Mouse (Mus musculus) erythroblast, embryonic 14.5 days (primary cell): Measurements from ENCODE around the gene Lypd1. TPM values are rescaled to one million over a fixed set of nuclear protein-coding genes. Genes with fewer than 3 reads are reported as not detected.

Experiments used
- H3K27me3 ChIP-seq: 2 replicates; pipeline ENCODE4 v1.6.1; 2012; ENCODE audit warnings: inconsistent platforms; ENCODE audit not compliant: control insufficient read depth
- H3K36me3 ChIP-seq: 2 replicates; pipeline ENCODE4 v1.6.1; 2012; ENCODE audit warnings: mild to moderate bottlenecking, inconsistent platforms; ENCODE audit not compliant: control insufficient read depth
- H3K4me1 ChIP-seq: 2 replicates; pipeline ENCODE4 v1.6.1; 2012; ENCODE audit warnings: inconsistent platforms; ENCODE audit not compliant: control insufficient read depth
- H3K4me3 ChIP-seq: replicated peaks from 2 replicates; pipeline ENCODE3; 2012; ENCODE audit warnings: moderate library complexity, mild to moderate bottlenecking, inconsistent platforms
- H3K9me3 ChIP-seq: 2 replicates; pipeline ENCODE4 v1.6.1; 2012; ENCODE audit warnings: low read length, inconsistent platforms, mixed read lengths; ENCODE audit not compliant: control insufficient read depth
- GATA1 ChIP-seq: IDR thresholded peaks from 2 replicates; pipeline ENCODE4 v1.6.1; 2012; ENCODE audit warnings: low read length, inconsistent platforms, mixed read lengths
- TAL1 ChIP-seq: IDR thresholded peaks from 3 replicates; pipeline ENCODE4 v1.6.1; 2012; ENCODE audit warnings: low read length, inconsistent platforms, mixed read lengths
- polyA plus RNA-seq: library from polyadenylated mRNA; stranded (reverse); fragments of >175 nt; gene quantifications from 2 replicates; pipeline ENCODE4 v1.2.3, GENCODE M21; 2012

Lypd1 gene
- polyA plus RNA-seq, 1 experiment = not detected

GRCm38 (mm10) chr1:125911337-125911900 lies 1.5 kb downstream of the Lypd1 start:
- Histone ChIP-seq H3K36me3 (no peaks in the 10 kb centered on the region), H3K4me3 (no peak overlapping the region)
- no peak for TF ChIP-seq GATA1

DNA sequence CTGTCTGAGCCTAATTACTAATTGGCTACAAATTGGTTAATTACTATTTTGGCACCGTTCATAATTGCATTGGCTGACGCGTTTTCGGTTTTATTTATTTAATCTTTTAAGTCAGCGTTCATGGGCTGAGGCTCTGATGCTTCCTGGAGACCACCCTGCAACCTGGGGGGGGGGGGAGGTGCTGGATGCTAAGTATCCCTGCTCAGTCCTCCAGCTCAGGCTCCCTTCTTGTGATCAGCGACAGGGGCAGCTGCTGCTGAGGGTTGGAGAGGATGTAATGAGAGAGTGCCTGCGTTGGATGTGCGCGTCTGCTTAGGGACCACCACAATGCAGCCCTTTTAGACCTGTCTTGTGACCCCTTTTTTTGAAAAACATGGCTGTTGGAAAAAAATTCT lies 2.0 kb downstream of the Lypd1 start:
- Histone ChIP-seq H3K27me3 (peaks cover 33% of the 10 kb centered on the region), H3K4me3 (no peak overlapping the region), H3K36me3 (no peaks in the 10 kb centered on the region), H3K4me1 (no peaks in the 10 kb centered on the region), H3K9me3 (no peaks in the 10 kb centered on the region)
- TF ChIP-seq GATA1 (no peak), TAL1 (no peak)

More at GRCm38 (mm10) chr1:125911337-125911900, 1.5 kb downstream of the Lypd1 start:
- H3K9me3 ChIP-seq = no peaks in the 10 kb centered on the region
- no peaks in the 10 kb centered on the region for H3K4me1 ChIP-seq
- peaks cover 33% of the 10 kb centered on the region for H3K27me3 ChIP-seq

GRCm38 (mm10) chr1:125910211-125910870 lies 2.6 kb downstream of the Lypd1 start:
- TF ChIP-seq GATA1 (no peak), TAL1 (no peak)
- H3K27me3 ChIP-seq = peaks cover 33% of the 10 kb centered on the region
- H3K4me1 ChIP-seq = no peaks in the 10 kb centered on the region
- no peaks in the 10 kb centered on the region for H3K9me3 ChIP-seq
- H3K4me3 ChIP-seq = no peak overlapping the region
- no peaks in the 10 kb centered on the region for H3K36me3 ChIP-seq

DNA sequence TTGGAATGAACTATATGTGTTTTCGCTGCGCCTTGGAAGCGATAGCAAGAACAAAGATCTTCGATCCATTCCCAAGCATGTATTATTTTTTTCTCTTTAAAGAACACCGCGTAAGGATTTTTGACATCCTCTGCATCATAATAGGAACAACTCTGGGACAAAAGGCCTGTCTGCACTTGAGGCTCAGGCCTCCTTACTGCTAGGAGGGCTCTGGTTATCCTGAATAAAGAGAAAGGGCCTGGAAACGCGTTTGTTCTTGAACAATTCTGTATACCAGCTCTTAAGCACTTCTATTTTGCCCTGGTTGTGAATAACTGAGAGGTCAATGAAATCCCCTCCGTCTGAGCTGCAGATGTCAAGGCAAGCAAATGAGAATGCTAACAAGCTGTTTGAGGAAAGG lies 19.7 kb downstream of the Lypd1 start:
- TF ChIP-seq GATA1 = no peak
- TF ChIP-seq TAL1 = no peak
- H3K9me3 ChIP-seq = no peaks in the 10 kb centered on the region; the same call in 1 of the 2 replicates

DNA sequence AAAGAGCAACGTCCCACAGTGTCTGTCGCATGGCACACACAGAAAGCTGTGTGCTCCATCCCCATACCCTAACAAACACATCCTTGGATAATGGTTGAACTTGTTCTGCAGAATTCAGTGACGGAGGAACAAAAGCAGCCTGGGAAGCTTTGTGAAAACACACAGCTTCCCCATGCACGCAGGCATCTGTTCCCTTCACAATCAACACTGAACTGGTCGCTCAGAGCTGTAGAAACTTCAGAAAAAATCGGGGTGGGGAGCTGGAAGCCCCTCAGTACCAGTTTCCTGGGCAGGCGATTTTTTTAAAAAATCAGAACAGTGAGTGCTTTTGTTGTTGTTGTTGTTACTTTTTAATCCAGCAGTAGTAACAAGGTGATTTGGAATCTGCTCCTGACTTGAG lies 42.8 kb downstream of the Lypd1 start:
- TF ChIP-seq GATA1 (no peak), TAL1 (no peak)
- H3K4me3 ChIP-seq = no peak overlapping the region

More for the DNA sequence above, 19.7 kb downstream of the Lypd1 start:
- H3K36me3 ChIP-seq = no peaks in the 10 kb centered on the region
- no peak overlapping the region for H3K4me3 ChIP-seq
- H3K4me1 ChIP-seq = no peaks in the 10 kb centered on the region
- no peaks in the 10 kb centered on the region for H3K27me3 ChIP-seq

DNA sequence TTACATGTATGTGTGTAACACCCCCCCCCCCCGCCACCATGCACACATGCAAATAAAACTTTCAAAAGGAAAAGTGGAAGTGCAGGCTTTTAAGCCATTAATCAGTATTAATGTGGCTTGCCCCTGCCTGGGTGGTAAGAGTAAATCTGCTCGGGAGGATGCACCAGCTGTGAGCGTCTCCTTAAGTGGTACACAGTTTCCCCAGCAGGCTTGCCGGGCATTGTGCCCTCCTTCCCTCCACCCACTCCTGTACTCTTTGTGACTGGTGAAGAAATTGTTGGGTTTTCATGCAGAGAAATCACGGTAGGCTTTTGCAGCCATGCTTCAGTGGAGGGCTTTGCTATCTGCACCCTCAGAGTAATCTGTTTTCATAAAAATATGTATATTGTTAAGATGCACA lies 54.3 kb downstream of the Lypd1 start:
- H3K9me3 ChIP-seq = 0 out of 2 replicates have a peak, but pooled peaks cover 2% of the 10 kb centered on the region
- no peak for TF ChIP-seq TAL1
- TF ChIP-seq GATA1 = no peak
- H3K4me1 ChIP-seq = no peaks in the 10 kb centered on the region
- H3K27me3 ChIP-seq = no peaks in the 10 kb centered on the region
- H3K4me3 ChIP-seq = no peak overlapping the region
- H3K36me3 ChIP-seq = no peaks in the 10 kb centered on the region

More for the DNA sequence above, 42.8 kb downstream of the Lypd1 start:
- Histone ChIP-seq H3K9me3 (peaks cover 3% of the 10 kb centered on the region; the same call in 1 of the 2 replicates), H3K4me1 (no peaks in the 10 kb centered on the region), H3K36me3 (no peaks in the 10 kb centered on the region), H3K27me3 (no peaks in the 10 kb centered on the region)

DNA sequence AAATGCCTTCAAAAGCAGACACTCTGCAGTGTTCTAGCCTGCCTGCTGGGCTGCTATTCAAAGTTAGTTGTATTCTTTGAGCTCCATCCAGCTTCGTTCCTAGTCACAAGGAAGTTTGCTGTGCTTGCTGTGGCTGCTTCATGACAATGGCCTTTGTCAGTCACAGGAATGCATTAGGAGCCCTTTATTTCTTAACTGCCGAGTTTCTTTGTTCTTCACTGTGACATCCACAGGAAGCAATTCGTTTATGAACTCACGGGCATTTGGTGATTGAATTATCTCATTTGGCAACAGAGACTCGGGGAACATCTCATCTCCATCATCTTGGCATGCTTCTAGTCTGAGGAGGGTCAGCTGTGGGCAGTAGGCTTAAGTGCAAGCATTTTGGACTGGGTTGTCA lies 58.3 kb downstream of the Lypd1 start:
- no peaks in the 10 kb centered on the region for H3K36me3 ChIP-seq
- H3K4me3 ChIP-seq = no peak overlapping the region
- TF ChIP-seq GATA1 = no peak
- TF ChIP-seq TAL1 = no peak
- H3K9me3 ChIP-seq = no peaks in the 10 kb centered on the region
- no peaks in the 10 kb centered on the region for H3K4me1 ChIP-seq
- no peaks in the 10 kb centered on the region for H3K27me3 ChIP-seq

GRCm38 (mm10) chr1:125839746-125840392 lies 73.0 kb downstream of the Lypd1 start:
- H3K4me3 ChIP-seq = no peak overlapping the region
- H3K9me3 ChIP-seq = no peaks in the 10 kb centered on the region
- TF ChIP-seq GATA1 = no peak
- TF ChIP-seq TAL1 = no peak
- H3K27me3 ChIP-seq = no peaks in the 10 kb centered on the region
- no peaks in the 10 kb centered on the region for H3K4me1 ChIP-seq
- no peaks in the 10 kb centered on the region for H3K36me3 ChIP-seq

- Histone ChIP-seq H3K4me3 (no peak overlapping the region), H3K9me3 (no peaks in the 10 kb centered on the region), H3K27me3 (no peaks in the 10 kb centered on the region), H3K36me3 (no peaks in the 10 kb centered on the region), H3K4me1 (no peaks in the 10 kb centered on the region)
- TF ChIP-seq TAL1 (no peak), GATA1 (no peak)
These were observed 75.4 kb downstream of the Lypd1 start for GRCm38 (mm10) chr1:125837507-125837906.
